ENCODE assay signal across 13 mouse cellular contexts in the genomic region with DNA sequence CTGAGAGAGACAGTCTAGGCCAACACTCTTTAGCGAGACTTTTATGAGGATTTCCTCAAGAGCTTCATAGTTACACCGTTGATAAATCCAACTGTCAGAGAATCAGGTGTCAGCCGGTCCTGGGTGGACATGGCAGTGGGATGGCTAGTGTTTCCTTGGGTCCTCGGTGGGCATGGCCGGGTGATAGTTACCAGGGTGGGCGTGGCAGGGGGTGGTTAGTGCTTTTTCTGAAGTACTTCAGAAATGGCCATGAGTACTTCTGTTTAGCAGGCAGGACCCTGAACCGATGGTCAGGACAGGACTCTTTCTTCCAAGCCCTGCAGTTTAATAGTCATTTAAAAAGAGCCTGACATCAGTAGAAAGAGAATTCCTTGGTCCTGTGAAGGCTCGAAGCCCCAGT. TPM values are rescaled to one million over a fixed set of nuclear protein-coding genes. Genes with fewer than 3 reads are reported as not detected.
A peak's percentile ranks its signal among the peaks of the same experiment; 100 is the strongest.
DNase-seq lines count a peak whose midpoint lies in the region.
"Had no signal": no experiment of that assay in that cellular context is flagged by ENCODE, and none has a peak within 500 bp of the region (broad histone marks: within the 10 kb centered on the region; RNA-seq: fewer than 3 reads in every experiment).

No protein-coding gene starts in this region.

- no peaks in the 10 kb centered on the region for H3K27me3 ChIP-seq in heart, embryonic 10.5 days (ENCODE audit: insufficient read depth, poor library complexity, severe bottlenecking)
- H3K27me3 ChIP-seq: CH12.LX, Patski had no signal

- intact Hi-C loops in heart, postnatal 25 days (cut with DNase I) = no loop called here

- DNase-seq in heart, adult 11 months = peak; percentile 73
- DNase-seq in heart, adult 8-10 months (ENCODE audit: low spot score) = no peak
- DNase-seq in heart, embryonic 10.5 days (ENCODE audit: low spot score) = peak; percentile 66
- no peak for DNase-seq in heart, postnatal 25 days (ENCODE audit: low spot score)
- DNase-seq: adrenal gland, adult 2 months; adrenal gland, adult 8-10 months; B cell, adult 2 months; cerebellum, adult 11 months; cerebellum, adult 11-12 months; cerebellum, adult 18-20 months had no signal

- H3K4me1 ChIP-seq in heart, embryonic 10.5 days = peaks cover 15% of the 10 kb centered on the region

- H3K27ac ChIP-seq in heart, embryonic 10.5 days = no peak overlapping the region

- H3K36me3 ChIP-seq in heart, embryonic 10.5 days = peaks cover 16% of the 10 kb centered on the region; the same call in 1 of the 2 replicates

- H3K4me3 ChIP-seq in heart, embryonic 10.5 days = no peak overlapping the region

- 91% methylated on average over 8 of the region's 8 CpGs for WGBS in heart, embryonic 10.5 days

- H3K9me3 ChIP-seq in heart, embryonic 10.5 days = no peaks in the 10 kb centered on the region
- H3K9me3 ChIP-seq: G1E had no signal

RNA-seq across cellular contexts. Expression of a gene that starts 52.5 kb away (rescaled TPM):
- 10 to 100 TPM in 1 of 4 experiments, 1 to 10 TPM in 3; 3.7 to 11.8 (median 5.5) TPM for total RNA-seq in heart, adult 8-10 months (2022)
- 76.1 and 79.9 TPM in 2 replicates for polyA plus RNA-seq in heart, embryonic 10.5 days (2016; fragmentation: Nextera tagmentation; extraction: Ambion mirVana)
- total RNA-seq in heart, postnatal 25 days (2021) = 1 to 10 TPM; 5.5 to 8.8 TPM

Comparison
In these comparisons a context has a peak if more than half of its experiments do, and no peak if none do; other contexts are left out.
1. DNase-seq: peak in heart, adult 11 months (single experiment) and heart, embryonic 10.5 days (single experiment); none in heart, adult 8-10 months (single experiment) and heart, postnatal 25 days (single experiment).